Mouse (Mus musculus): ENCODE measurements around the gene Slc25a18.

- TF ChIP-seq GATA2 (IDR thresholded peaks at IDR 0.05; ENCODE audit: borderline replicate concordance, low read depth, low read length) (no peak), GATA1 (IDR thresholded peaks at IDR 0.05; ENCODE audit: borderline replicate concordance, low read length) (no peak), CTCF (IDR thresholded peaks at IDR 0.05; ENCODE audit: low read depth, low read length) (no peak)
Measured at GRCm38 (mm10) chr6:120769972-120770371, 3.4 kb upstream of the Slc25a18 start.
